Mouse (Mus musculus): ENCODE results near the gene Clrn2. TPM values are rescaled to one million over a fixed set of nuclear protein-coding genes. Genes with fewer than 3 reads are reported as not detected.
"Not testable (repeated sequence)": the region's sequence is repeated elsewhere in the genome, so short reads cannot be mapped to it uniquely, and the experiment has no call there.

The Clrn2 gene
- polyA plus RNA-seq (2015; fragmentation: Nextera tagmentation; extraction: Ambion mirVana): not detected in 2 replicates

DNA sequence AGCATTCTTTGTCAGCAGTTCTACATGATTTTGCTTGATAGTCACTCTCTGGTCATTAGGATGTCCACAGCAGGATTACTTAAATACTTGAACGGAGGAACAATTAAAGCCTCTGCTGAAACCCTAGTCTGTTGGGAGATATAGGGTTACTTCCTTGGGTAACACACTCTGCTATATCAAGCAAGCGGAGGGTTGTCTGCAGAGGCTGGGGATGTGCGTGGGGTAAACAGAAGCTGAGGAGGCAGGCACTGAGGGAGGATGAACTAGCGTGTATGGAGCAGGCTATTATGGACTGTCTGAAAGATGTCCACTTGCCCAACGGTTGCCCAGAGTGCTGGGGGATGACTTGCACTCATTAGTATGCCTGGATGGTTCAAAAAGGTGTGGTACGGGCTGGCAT lies at the start of gene Clrn2:
TSS of gene Clrn2 (plus strand) at position 301 of the 400 bp plus-strand sequence.
- H3K27ac ChIP-seq (ENCODE audit: low read length): no peak within 1 kb of the TSS
- H3K4me3 ChIP-seq (ENCODE audit: low read depth, low read length): no peak within 1 kb of the TSS
- no peak within 1 kb of the TSS for H3K9ac ChIP-seq (ENCODE audit: low read depth, low read length)
- no peaks in the 10 kb centered on the region for H3K36me3 ChIP-seq (ENCODE audit: control insufficient read depth, insufficient read depth)
- ATAC-seq (ENCODE audit: low read depth): no peak
- 62% methylated on average over 6 of the region's 6 CpGs for WGBS (ENCODE audit: insufficient replicate concordance)
- no peak within 1 kb of the TSS for H3K4me2 ChIP-seq (ENCODE audit: low read depth, low read length)
- H3K4me1 ChIP-seq (ENCODE audit: control insufficient read depth, low read depth, low read length): peaks cover 11% of the 10 kb centered on the region
- H3K9me3 ChIP-seq (replicated peaks; ENCODE audit: control insufficient read depth, low read length): no peaks in the 10 kb centered on the region
- no peaks in the 10 kb centered on the region for H3K27me3 ChIP-seq (ENCODE audit: control insufficient read depth, insufficient read depth, low read depth, low read length)

DNA sequence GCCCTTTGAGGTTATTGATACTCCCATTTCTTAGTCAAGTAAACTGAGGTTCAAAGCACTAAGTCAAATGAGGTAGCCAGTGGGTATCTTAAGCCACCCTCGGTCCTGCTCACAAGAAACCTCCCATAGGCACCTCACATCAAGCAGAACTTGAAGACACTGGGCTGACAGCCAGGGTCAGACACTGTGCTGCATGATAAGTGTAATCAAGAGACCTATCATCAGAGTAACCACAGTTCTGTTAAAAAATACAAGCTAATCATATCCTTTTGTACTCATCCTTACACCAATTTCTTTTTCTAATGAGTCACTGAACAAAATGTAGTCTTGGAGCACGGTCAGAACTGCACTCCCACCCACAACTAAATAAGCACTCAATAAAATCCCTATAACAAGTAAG lies 47.4 kb upstream of the Clrn2 start:
- H3K9me3 ChIP-seq (replicated peaks; ENCODE audit: control insufficient read depth, low read length): no peaks in the 10 kb centered on the region
- no peak overlapping the region for H3K4me3 ChIP-seq (ENCODE audit: low read depth, low read length)
- ATAC-seq (ENCODE audit: low read depth): peak; percentile 45; the same call in 1 of the 2 replicates
- H3K4me1 ChIP-seq (ENCODE audit: control insufficient read depth, low read depth, low read length): no peaks in the 10 kb centered on the region
- H3K36me3 ChIP-seq (ENCODE audit: control insufficient read depth, insufficient read depth): no peaks in the 10 kb centered on the region
- no peak overlapping the region for H3K9ac ChIP-seq (ENCODE audit: low read depth, low read length)
- 37% methylated on average over 2 of the region's 2 CpGs for WGBS (ENCODE audit: insufficient replicate concordance)
- H3K27ac ChIP-seq (ENCODE audit: low read length): no peak overlapping the region
- H3K4me2 ChIP-seq (ENCODE audit: low read depth, low read length): no peak overlapping the region
- H3K27me3 ChIP-seq (ENCODE audit: control insufficient read depth, insufficient read depth, low read depth, low read length): no peaks in the 10 kb centered on the region

DNA sequence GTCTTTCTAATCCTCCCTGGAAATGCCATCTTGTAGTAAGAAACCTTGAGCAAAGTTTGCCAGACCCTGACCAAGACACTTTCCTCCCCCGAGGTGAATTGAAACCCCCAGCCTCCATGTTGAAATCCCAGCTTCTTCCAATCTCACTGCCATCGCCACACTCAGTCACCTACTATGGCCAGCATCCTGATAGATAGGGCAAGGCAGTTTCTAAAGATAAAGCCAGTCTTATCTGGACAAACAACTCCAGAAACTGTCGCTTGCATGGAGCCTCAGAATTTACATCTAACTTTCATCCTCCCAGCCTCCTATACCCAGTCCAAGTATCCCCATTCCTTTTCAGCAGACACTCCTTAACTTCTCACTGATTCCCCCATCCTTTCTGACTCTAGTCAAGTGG lies 37.1 kb upstream of the Clrn2 start:
- Histone ChIP-seq H3K27ac (ENCODE audit: low read length) (no peak overlapping the region), H3K4me1 (ENCODE audit: control insufficient read depth, low read depth, low read length) (no peaks in the 10 kb centered on the region), H3K9ac (ENCODE audit: low read depth, low read length) (no peak overlapping the region), H3K36me3 (ENCODE audit: control insufficient read depth, insufficient read depth) (no peaks in the 10 kb centered on the region), H3K9me3 (replicated peaks; ENCODE audit: control insufficient read depth, low read length) (no peaks in the 10 kb centered on the region), H3K4me2 (ENCODE audit: low read depth, low read length) (no peak overlapping the region), H3K4me3 (ENCODE audit: low read depth, low read length) (no peak overlapping the region), H3K27me3 (ENCODE audit: control insufficient read depth, insufficient read depth, low read depth, low read length) (no peaks in the 10 kb centered on the region)
- no peak for ATAC-seq (ENCODE audit: low read depth)
- WGBS (ENCODE audit: insufficient replicate concordance): 50% methylated on average over 3 of the region's 3 CpGs

DNA sequence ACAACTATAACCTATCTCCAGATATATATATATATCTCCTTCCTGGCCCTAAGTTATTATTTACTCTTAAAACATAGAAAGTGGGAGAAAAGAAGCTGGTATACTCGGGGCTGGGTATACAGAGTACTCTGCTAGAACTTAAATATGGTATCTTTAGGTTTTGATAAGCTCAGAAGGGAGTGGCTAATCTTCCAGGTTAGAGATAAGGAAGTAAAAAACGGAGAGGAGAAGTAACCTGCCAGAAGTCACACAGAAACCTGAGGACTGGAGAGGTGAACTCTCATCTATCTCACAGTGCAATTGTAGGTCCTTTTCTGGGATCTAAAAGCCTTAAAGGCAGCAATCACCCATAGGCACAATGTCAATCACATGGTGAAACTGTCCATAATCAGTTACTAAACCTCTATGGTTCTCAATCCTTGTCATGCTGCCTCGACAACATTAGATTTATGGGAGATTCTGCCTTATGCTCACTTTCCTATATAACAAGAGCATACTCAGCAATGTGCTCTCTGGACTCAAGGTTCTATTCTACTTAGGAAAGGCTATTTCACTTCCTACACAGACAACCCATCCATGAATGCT lies 35.6 kb upstream of the Clrn2 start:
- H3K36me3 ChIP-seq (ENCODE audit: control insufficient read depth, insufficient read depth): no peaks in the 10 kb centered on the region
- H3K4me2 ChIP-seq (ENCODE audit: low read depth, low read length): no peak overlapping the region
- H3K27ac ChIP-seq (ENCODE audit: low read length): no peak overlapping the region
- no peak overlapping the region for H3K4me3 ChIP-seq (ENCODE audit: low read depth, low read length)
- no peaks in the 10 kb centered on the region for H3K9me3 ChIP-seq (replicated peaks; ENCODE audit: control insufficient read depth, low read length)
- WGBS (ENCODE audit: insufficient replicate concordance): 29% methylated on average over 3 of the region's 3 CpGs
- ATAC-seq (ENCODE audit: low read depth): no peak
- H3K27me3 ChIP-seq (ENCODE audit: control insufficient read depth, insufficient read depth, low read depth, low read length): no peaks in the 10 kb centered on the region
- no peaks in the 10 kb centered on the region for H3K4me1 ChIP-seq (ENCODE audit: control insufficient read depth, low read depth, low read length)
- no peak overlapping the region for H3K9ac ChIP-seq (ENCODE audit: low read depth, low read length)

DNA sequence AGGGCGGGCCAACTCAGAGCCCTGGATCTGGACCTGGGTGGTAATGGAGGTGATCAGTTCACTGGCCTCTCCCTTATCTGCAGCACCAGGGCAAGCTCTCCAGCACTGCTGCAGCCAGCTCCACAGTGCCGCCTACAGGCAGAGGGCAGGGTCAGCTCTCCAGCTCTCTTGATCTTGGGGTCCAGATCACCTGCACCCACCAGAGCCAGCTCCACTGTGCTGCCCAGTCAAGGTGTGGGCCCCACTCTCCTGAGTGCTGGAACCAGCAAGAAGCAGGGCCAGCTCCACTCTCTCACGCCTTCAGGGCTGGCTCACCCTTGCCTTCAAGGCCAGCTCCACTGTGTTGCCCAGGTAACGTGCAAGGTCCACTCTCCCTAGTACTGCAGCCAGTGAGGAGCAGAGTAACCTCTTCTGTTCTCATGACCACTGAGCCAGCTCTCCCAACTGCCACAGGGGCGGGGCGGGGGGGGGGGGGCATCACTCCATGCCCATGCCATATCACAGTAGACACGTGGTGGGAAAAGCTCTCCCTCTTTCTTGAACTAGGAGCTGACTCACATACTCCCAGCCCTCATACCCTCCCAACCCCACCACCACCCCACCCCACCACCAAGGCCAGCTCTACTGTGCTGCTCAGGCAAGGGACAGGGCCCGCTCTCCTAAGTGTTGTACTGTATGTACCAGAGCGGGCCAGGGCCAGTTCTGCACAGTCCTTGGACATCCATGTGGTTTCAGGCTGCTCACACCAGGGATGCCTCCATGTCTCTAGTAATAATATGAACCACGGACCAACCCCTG lies 33.5 kb upstream of the Clrn2 start:
- Histone ChIP-seq H3K4me3 (ENCODE audit: low read depth, low read length) (no peak overlapping the region), H3K4me2 (ENCODE audit: low read depth, low read length) (no peak overlapping the region), H3K27me3 (ENCODE audit: control insufficient read depth, insufficient read depth, low read depth, low read length) (no peaks in the 10 kb centered on the region), H3K9ac (ENCODE audit: low read depth, low read length) (no peak overlapping the region), H3K27ac (ENCODE audit: low read length) (no peak overlapping the region), H3K4me1 (ENCODE audit: control insufficient read depth, low read depth, low read length) (no peaks in the 10 kb centered on the region), H3K9me3 (replicated peaks; ENCODE audit: control insufficient read depth, low read length) (no peaks in the 10 kb centered on the region), H3K36me3 (ENCODE audit: control insufficient read depth, insufficient read depth) (no peaks in the 10 kb centered on the region)
- WGBS (ENCODE audit: insufficient replicate concordance): 63% methylated on average over 10 of the region's 10 CpGs
- ATAC-seq (ENCODE audit: low read depth): 0 out of 2 replicates have a peak, but pooled peaks have one; percentile 24

DNA sequence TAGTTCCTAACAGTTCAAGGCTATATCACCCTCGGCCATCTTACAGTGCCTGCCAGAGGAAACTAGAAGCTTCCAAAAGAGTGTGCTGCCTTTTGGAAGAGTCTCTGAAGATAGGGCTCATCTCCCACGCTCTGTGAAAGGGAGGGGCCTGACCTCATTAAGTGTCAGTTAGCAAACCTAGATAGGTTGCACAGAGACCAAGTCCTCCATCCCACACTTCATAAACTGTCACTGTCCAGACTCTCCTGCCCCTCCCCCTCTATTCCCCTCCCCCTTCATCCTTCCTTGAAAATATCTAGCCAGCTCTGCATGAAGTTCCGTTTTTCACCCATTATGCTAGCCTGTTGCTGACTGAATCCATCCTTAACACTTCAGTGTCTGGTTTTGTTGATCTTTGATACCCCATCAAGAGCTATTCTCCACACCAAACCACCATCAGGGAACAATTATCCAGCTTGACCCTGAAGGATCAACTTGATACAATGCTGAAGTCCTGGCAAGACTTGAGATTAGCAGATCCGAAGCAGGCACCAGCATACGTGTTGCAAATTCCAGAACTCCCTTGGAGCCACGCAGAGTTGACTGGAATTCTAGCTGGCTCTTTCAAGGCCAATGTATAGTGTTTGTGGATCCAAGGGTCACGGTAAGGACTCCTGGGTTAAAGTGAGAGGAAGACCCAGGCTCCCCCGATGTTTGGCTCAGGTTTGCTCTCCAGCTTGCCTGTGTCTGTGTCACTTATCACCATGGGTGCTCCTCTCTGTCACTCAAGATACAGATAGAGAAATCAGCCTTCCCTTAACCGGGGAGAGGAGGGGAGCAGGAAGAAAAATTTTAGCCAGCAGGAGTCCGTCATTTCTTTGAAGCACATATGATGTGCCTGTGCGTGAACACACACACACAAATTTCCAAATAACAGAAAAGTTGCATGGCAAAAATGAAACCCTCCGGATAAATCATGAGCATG lies 31.4 kb upstream of the Clrn2 start:
- 48% methylated on average over 12 of the region's 12 CpGs for WGBS (ENCODE audit: insufficient replicate concordance)
- no peak overlapping the region for H3K9ac ChIP-seq (ENCODE audit: low read depth, low read length)
- H3K4me1 ChIP-seq (ENCODE audit: control insufficient read depth, low read depth, low read length): no peaks in the 10 kb centered on the region
- no peak overlapping the region for H3K27ac ChIP-seq (ENCODE audit: low read length)
- H3K4me3 ChIP-seq (ENCODE audit: low read depth, low read length): no peak overlapping the region
- no peaks in the 10 kb centered on the region for H3K9me3 ChIP-seq (replicated peaks; ENCODE audit: control insufficient read depth, low read length)
- H3K4me2 ChIP-seq (ENCODE audit: low read depth, low read length): no peak overlapping the region
- no peaks in the 10 kb centered on the region for H3K27me3 ChIP-seq (ENCODE audit: control insufficient read depth, insufficient read depth, low read depth, low read length)
- H3K36me3 ChIP-seq (ENCODE audit: control insufficient read depth, insufficient read depth): no peaks in the 10 kb centered on the region
- no peak for ATAC-seq (ENCODE audit: low read depth)

DNA sequence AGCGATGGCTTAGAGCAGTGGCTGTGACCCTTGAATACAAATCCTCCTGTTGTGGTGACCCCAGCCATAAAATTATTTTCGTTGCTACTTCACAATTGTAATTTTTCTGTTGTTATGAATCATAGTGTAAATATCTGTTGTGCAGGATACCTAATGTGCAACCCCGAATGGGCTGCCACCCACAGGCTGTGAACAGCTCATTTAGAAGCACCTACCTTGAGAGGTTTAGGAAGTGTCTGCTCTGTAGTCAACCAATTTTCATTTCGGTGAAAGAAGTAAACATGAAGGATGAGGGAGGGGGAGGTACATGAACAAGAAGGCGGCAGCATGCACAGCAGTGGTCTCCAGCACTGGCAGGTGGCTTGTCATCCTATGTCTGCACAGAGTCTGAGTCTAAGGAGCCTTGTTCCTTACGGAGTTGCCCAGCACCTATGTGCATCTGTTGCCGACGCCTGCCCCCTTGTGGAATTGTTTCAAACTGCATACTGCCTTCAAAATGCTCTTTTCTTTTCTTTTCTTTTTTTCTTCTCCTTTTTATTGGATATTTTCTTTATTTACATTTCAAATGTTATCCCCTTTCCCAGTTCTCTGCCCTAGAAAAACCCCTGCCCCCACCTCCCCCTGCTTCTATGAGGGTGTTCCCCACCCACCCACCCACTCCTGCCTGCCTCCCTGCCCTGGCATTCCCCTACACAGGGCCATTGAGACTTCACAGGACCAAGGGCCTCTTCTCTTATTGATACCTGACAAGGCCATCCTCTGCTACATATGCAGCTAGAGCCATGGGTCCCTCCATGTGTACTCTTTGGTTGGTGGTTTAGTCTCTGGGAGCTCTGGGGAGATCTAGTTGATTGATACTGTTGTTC lies 29.3 kb upstream of the Clrn2 start:
- Histone ChIP-seq H3K27ac (ENCODE audit: low read length) (no peak overlapping the region), H3K9me3 (replicated peaks; ENCODE audit: control insufficient read depth, low read length) (no peaks in the 10 kb centered on the region), H3K27me3 (ENCODE audit: control insufficient read depth, insufficient read depth, low read depth, low read length) (no peaks in the 10 kb centered on the region), H3K4me1 (ENCODE audit: control insufficient read depth, low read depth, low read length) (no peaks in the 10 kb centered on the region), H3K4me3 (ENCODE audit: low read depth, low read length) (no peak overlapping the region), H3K9ac (ENCODE audit: low read depth, low read length) (no peak overlapping the region), H3K36me3 (ENCODE audit: control insufficient read depth, insufficient read depth) (no peaks in the 10 kb centered on the region), H3K4me2 (ENCODE audit: low read depth, low read length) (no peak overlapping the region)
- ATAC-seq (ENCODE audit: low read depth): no peak
- WGBS (ENCODE audit: insufficient replicate concordance): 32% methylated on average over 8 of the region's 8 CpGs

DNA sequence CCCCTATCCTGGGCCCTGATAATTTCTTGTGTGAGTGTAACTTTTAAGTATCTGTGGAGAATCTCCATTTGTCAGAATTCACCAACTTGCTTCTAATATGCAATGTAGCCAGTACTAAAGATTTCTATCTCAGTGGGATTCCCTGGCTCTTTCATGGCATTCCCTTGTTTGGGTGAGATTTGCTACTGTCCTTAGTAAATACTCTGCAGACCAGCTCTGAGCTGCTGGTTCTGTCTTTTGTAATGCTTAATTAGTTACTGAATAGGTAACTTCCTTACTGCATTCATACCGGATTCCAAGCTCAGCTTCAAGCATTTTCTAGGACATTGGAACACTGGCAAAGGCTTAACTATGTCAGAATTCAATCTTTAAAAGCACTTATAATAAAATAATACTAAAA lies 27.8 kb upstream of the Clrn2 start:
- H3K4me3 ChIP-seq (ENCODE audit: low read depth, low read length); H3K27ac ChIP-seq (ENCODE audit: low read length); H3K9me3 ChIP-seq (replicated peaks; ENCODE audit: control insufficient read depth, low read length); H3K27me3 ChIP-seq (ENCODE audit: control insufficient read depth, insufficient read depth, low read depth, low read length); ATAC-seq (ENCODE audit: low read depth); H3K36me3 ChIP-seq (ENCODE audit: control insufficient read depth, insufficient read depth); H3K4me1 ChIP-seq (ENCODE audit: control insufficient read depth, low read depth, low read length); H3K4me2 ChIP-seq (ENCODE audit: low read depth, low read length); H3K9ac ChIP-seq (ENCODE audit: low read depth, low read length): not testable (repeated sequence)
- WGBS (ENCODE audit: insufficient replicate concordance): 73% methylated on average over 1 of the region's 1 CpGs
